Mouse (Mus musculus): ENCODE measurements around the gene Thbs3. TPM values are rescaled to one million over a fixed set of nuclear protein-coding genes. Genes with fewer than 3 reads are reported as not detected.
"Not testable (repeated sequence)": the region's sequence is repeated elsewhere in the genome, so short reads cannot be mapped to it uniquely, and the experiment has no call there.

Thbs3 gene
- total and polyA plus RNA-seq, 3 experiments: 8.9 to 10.1 (median 10.1) TPM

GRCm38 (mm10) chr3:89195979-89196877 is 18.8 kb upstream of the Thbs3 start:
- peak; percentile 91 for DNase-seq

GRCm38 (mm10) chr3:89199839-89200238 is 15.1 kb upstream of the Thbs3 start:
- no peak for DNase-seq

DNA sequence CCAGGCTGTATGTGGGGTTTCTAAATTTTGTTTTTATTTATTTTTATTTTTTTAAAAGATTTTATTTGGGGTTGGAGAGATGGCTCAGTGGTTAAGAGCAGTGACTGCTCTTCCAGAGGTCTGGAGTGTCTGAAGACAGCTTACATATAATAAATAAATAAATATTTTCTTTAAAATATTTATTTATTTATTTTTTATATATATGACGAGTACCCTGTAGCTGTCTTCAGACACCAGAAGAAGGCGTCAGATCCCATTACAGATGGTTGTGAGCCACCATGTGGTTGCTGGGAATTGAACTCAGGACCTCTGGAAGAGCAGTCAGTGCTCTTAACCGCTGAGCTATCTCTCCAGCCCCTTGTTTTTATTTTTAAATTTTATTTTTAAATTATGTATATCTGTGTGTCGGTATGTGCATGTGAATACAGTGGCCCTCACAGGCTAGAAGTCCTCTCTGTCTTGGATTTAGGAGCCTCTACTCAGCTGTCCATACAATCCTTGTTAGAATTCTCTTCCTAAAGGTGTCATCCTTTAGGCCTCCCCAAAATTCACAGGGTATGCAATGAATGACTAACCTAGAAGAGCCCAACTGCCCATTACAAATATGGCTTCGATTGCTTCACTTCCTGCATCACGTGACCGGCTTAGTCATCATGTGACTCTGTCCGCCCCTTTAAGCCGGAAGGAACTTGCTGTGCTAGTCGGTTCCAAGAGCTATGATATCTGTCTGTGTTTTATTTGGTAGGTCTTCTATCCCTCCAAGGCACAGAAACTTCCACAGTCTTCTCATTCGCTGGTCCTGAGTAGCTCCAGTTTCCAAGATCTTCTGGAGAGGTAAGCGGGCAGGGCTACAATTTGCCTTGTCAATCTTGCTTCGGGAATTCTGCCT is 12.5 kb upstream of the Thbs3 start, which contains the start of gene Gba:
Gene Gba (plus strand): TSS at position 676 of the 889 bp plus-strand sequence.
- peak; percentile 88 for DNase-seq

DNA sequence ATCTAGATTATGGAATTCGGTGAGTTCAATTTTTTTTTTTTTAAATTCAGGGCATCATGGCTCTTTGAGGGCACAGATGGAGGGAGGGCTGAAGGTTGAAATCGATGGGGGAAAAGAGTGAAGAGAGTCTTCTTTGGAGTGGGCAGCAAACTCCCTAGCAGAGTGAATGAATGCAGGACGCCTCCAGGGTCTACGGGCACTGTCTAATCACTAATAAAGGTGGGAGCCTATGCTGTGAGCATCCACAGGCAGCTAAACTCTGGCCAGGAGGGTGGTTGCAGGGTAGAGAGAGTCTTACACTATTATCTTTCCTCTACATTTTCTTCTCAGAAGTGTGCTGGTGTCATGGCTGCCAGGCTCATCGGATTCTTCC is 11.9 kb upstream of the Thbs3 start:
- DNase-seq: no peak

DNA sequence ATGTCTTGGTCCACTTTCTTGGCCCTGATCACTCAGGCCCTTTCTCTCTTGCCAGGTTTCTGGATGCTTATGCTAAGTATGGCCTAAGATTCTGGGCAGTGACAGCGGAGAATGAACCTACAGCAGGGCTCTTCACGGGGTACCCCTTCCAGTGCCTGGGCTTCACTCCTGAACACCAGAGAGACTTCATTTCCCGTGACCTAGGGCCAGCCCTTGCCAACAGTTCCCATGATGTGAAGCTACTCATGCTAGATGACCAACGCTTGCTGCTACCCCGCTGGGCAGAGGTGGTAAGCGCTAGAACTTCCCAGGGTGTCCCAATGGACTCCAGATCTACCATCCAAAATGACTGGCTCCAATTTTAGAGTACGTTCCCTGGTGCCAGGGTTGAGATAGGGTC is 8.9 kb upstream of the Thbs3 start:
- no peak for DNase-seq

GRCm38 (mm10) chr3:89206695-89207094 is 8.3 kb upstream of the Thbs3 start:
- DNase-seq: no peak

DNA sequence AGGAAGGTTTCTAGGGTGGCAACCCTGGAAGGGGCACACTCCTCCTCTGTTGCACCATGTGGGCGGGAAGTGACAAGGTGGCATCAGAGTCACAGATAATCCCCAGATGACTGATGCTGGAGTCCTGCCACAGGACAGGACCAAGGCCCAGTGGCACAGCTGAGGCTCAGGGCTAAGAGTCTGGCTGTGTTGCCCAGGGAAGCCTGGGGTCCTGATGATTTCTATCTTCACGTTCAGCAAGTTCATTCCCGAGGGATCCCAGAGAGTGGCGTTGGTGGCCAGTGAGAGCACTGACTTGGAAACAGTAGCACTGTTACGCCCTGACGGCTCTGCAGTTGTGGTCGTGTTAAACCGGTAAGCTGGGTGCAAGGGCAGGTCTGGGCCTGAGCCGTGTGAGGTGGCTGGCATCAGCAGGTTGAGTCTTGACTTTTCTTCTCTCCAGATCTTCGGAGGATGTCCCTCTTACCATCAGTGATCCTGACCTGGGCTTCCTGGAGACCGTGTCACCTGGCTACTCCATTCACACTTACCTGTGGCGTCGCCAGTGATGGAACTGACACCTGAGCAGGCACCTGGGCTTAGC is 6.8 kb upstream of the Thbs3 start:
- no peak for DNase-seq

- no peak for DNase-seq
These were observed 6.2 kb upstream of the Thbs3 start for GRCm38 (mm10) chr3:89208736-89209135.

DNA sequence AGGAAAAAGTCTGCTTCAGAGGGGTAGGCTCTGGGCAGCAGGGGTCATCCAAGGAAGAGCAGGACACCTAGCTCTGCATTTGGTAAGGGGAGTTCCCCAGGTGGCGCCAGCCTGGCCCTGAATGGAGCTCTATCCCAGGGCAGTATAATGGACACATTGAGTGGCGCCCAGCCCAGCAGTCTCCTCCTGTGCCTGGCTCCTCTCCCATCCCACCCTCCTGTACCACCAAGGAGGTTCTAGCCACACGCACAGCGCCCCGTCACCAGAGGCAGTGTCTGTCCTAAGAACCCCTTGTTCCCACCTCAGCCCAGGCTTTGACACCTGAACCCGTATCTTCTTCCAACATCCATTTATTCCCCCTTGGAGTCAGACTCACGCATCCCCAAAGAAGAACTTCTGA is 5.2 kb upstream of the Thbs3 start:
- DNase-seq: no peak

- DNase-seq: no peak
These were observed 4.8 kb upstream of the Thbs3 start for GRCm38 (mm10) chr3:89210162-89210561.

- DNase-seq: peak; percentile 64
These were observed 4.2 kb upstream of the Thbs3 start for GRCm38 (mm10) chr3:89210731-89211130.

GRCm38 (mm10) chr3:89213803-89214530 is 1.0 kb upstream of the Thbs3 start:
- DNase-seq: peak; percentile 95

DNA sequence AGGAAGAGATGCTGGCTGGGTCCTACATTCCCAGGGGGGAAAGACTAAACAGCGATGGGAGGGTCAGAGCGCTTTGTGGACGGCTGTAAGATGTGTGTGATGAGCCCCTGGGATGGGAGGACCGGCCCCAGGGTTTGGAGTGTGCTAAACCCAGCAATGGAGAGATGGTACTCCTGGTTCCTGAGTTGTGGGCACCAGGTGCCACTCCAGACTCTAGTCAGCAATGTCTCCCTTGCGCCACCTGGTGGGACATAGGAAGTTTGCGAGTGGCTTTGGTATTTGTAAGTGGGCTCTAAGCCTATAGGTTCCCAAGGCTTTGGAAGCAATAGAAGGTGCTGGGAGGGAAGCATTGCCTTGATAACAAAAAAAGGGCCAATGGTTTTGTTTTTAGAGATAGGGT is 873 bp downstream of the Thbs3 start:
- DNase-seq: peak; percentile 77

GRCm38 (mm10) chr3:89216407-89216806 is 1.4 kb downstream of the Thbs3 start:
- DNase-seq: not testable (repeated sequence)

DNA sequence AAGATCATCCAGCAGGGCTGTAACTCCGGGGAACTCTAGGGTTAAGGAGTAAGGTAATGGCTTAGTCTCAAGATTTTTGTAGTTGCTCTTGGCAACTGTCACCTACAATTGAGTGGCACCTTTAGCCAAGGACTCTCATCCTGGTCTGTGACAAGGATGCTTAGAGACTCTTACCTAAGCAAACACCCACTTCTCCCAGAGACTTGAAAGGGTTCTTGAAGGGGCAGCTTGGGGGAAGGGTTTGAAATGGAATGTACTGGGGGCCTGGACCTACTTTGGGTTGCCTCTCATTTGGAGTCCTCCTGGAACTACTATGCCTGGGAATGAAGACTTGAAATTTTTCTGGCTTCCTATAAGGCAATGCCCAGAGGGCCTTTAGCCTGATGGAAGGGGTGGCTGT is 3.3 kb downstream of the Thbs3 start:
- no peak for DNase-seq

DNA sequence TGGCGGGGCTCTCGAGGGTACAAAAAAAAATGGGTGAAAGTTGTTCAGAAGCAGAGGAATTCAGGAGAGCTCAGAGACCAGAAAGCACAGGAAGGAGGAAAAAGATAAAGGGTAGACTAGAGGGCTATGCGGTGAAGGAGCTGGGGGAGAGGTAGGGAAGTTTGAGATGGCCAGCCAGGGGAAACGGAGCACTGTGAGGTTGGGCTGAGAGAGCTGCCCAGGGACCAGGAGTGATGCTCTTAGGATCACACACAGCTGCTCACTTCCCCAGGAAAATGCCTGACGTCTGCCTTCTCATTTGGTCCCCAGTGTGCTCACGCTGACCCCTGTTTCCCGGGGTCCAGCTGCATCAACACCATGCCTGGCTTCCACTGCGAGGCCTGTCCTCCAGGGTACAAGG is 4.6 kb downstream of the Thbs3 start:
- DNase-seq: no peak

DNA sequence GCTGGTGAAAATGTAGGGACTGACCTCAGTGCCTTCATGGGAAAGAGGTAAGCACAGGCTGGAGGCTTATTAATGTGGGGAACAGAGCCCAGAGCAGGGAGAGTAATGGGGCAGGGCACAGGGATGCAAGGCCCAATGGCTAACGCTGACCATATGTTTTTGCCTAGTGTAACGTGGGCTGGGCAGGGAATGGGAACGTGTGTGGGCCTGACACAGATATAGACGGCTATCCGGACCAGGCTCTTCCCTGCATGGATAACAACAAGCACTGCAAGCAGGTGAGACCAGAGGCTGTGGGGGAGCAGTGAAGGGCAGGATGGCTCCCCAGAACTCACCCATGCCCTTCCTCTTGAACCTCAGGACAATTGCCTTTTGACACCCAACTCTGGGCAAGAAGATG is 6.2 kb downstream of the Thbs3 start:
- DNase-seq: no peak

- DNase-seq: no peak
These were observed 9.8 kb downstream of the Thbs3 start for GRCm38 (mm10) chr3:89224796-89225195.

- DNase-seq: no peak
These were observed 10.4 kb downstream of the Thbs3 start for GRCm38 (mm10) chr3:89225321-89225815.

DNA sequence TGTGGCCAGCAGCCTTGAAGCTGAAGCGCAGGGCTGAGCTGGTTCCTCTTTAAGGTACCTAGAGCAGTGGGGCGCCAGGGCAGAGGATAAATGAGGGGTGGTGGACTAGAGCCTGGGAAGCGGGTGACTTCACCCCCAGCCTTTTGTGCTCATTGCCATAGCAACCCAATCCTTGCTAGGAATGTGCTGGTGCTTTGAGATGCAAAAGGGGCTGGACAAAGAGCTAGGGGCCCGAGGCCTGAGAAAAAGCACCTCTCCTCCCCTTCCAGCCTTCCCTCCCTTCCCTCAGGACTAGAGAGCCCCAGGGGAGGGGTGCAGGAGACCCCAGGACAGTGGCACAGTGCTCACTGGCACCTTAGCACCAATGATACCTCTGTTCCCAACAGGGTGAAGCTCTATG is 10.9 kb downstream of the Thbs3 start:
- no peak for DNase-seq

DNA sequence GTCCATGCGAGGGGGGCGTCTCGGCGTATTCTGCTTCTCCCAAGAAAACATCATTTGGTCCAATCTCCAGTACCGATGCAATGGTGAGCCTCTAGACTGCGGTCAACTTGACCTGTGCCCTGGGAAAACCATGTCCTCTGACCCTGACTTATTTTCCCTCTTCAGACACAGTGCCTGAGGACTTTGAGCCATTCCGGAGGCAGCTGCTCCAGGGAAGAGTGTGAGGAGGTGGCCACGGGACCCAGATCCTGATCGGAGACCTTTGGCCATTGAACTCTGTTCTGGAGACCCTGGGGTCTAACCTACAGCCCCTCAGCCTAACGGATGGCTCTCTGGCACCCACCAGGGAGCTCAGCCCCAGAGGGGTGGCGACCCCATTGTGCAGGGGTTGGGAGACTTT is 11.4 kb downstream of the Thbs3 start:
- DNase-seq: no peak

DNA sequence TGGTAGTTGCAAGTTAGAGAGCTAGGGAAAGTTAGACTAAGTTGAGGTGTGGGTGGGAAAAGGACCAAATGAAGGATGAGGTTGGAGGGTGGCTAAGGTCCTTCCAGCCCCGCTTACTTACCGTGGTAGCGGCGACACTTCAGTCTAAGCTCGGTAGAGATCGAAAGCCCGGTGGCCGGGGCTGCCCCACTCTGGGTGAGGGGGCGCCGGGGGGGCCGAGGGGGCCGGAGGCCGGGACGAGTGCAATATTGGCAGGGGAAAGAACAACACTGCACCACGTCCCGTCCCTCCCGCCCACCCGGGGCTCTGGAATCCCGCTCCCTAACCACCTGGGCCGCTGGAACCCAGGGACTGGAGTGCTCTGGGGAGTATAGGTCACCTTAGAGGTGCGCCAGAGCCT is 11.9 kb downstream of the Thbs3 start, which contains the start of gene Mtx1:
Gene Mtx1 (minus strand): TSS at position 189 of the 400 bp plus-strand sequence.
- DNase-seq: no peak

All from adrenal gland, adult 2 months (tissue).